Mouse (Mus musculus) mature B cell (primary cell): Measurements from ENCODE around the gene Gm20812.
"Not testable (repeated sequence)": the region's sequence is repeated elsewhere in the genome, so short reads cannot be mapped to it uniquely, and the experiment has no call there.

Experiments
- in situ Hi-C: fragments of 300-500 bp; cut with MboI; formaldehyde crosslinking; loops from 2 replicates; pipeline ENCODE4 v1.14.3; 2019

Gm20812 gene

DNA sequence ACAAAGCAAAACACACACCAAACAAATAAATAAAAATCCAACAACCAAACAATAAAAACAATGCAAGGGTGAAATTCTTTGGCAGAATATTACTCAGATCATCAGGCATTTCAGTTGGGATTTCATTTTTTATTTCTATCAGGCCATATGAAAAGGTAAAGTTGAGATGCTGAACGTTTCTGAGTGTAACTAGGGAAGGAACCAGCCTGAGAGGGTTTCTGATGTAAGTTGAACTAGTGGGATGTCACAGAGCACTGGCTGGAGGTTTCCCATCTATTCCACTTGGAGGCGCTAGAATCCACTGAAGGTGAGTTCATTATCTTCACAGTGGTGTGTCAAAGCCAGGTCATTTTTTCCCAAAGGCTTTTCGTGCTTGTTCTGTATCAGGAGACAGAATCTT, at the start of gene Gm20812:
Gene Gm20812 (plus strand): TSS at position 301 of the 400 bp plus-strand sequence.
- in situ Hi-C loops = not testable (repeated sequence)
